Mouse (Mus musculus): ENCODE data around the gene Zfp27. TPM values are rescaled to one million over a fixed set of nuclear protein-coding genes. Genes with fewer than 3 reads are reported as not detected.

The Zfp27 gene
- 4.9 and 5.8 TPM in 2 replicates for polyA plus RNA-seq (2014; fragmentation: Nextera tagmentation; extraction: Ambion mirVana)

DNA sequence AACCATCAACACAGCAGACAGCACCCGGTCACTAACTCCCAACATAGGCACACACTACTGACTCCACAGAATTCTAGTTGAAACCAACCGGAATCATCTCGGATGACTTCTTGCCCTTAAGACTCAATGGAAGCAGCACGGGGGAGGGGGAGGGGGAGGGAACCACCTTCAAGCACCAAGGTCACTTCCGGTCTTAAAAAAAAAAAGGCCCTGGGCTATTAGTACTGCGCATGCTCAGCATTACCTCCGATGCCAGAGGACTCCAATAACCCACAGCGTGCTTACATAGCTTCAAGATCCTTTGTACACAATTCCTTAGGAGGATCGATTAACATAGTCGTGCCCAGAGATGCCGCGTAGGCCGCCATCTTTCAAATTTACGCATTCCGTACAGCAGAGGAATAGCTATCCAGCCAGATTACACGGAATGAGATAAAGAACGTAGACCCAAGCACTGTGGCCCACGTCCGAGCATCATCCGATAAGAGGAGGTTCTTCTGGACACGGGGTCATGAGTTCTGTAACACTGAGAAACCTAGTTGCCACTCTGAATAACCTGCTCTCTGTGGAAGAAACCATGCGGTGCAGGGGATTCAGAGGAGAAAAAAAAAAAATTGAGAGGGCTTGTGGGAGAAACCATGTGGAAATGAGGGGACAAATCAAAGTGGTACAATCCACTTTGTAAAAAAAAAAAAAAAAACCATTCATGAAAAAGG, at the start of gene Zfp27:
Gene Zfp27, minus strand, starts transcription at position 607 of the 716 bp plus-strand sequence.
- H3K4me1 ChIP-seq (replicated peaks; ENCODE audit: control insufficient read depth, insufficient read depth, low read length) = peaks cover 3% of the 10 kb centered on the region; the same call in 1 of the 2 replicates
- peak; percentile 74 for DNase-seq (ENCODE audit: low spot score)
- H3K9ac ChIP-seq (ENCODE audit: low read depth, low read length) = peak within 1 kb of the TSS; percentile 81
- H3K9me3 ChIP-seq (ENCODE audit: control insufficient read depth, low read length) = no peaks in the 10 kb centered on the region
- ATAC-seq (replicated peaks; ENCODE audit: low FRiP score) = peak; percentile 73
- peak within 1 kb of the TSS; percentile 91 for H3K27ac ChIP-seq (ENCODE audit: low read depth, low read length)
- peak within 1 kb of the TSS; percentile 66 for H3K4me3 ChIP-seq (ENCODE audit: low read depth, low read length)
- H3K36me3 ChIP-seq (ENCODE audit: control insufficient read depth, insufficient read depth, low read length) = peaks cover 8% of the 10 kb centered on the region; the same call in 1 of the 2 replicates
- no peaks in the 10 kb centered on the region for H3K27me3 ChIP-seq (replicated peaks; ENCODE audit: control insufficient read depth, insufficient read depth, low read length)
- WGBS = under 1% methylated on average over 22 of the region's 22 CpGs
- H3K4me2 ChIP-seq = peak within 1 kb of the TSS; percentile 86

DNA sequence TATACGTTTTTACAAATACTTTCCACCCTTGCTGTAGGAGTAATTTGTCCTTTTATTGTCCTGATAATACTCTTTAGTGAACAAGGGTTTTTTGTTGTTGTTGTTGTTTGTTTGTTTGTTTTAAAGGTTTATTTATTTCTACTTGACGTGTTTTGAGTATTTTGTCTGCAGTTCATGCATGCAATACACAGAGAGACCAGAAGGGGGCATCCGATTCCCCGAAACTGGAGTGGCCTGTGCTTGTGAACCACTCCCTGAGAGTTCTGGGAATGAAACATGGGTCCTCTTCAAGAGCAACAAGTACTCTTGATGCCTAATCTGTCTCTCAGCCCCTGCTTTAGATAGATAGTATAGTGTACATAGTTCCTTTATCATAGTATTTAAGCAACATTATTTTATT, 48.4 kb upstream of the Zfp27 start:
- Histone ChIP-seq H3K4me2 (peak overlapping the region; percentile 80), H3K9me3 (ENCODE audit: control insufficient read depth, low read length) (no peaks in the 10 kb centered on the region), H3K4me3 (ENCODE audit: low read depth, low read length) (peak overlapping the region; percentile 71), H3K27me3 (replicated peaks; ENCODE audit: control insufficient read depth, insufficient read depth, low read length) (no peaks in the 10 kb centered on the region), H3K27ac (ENCODE audit: low read depth, low read length) (peak overlapping the region; percentile 90; the same call in 1 of the 2 replicates), H3K9ac (ENCODE audit: low read depth, low read length) (peak overlapping the region; percentile 94), H3K4me1 (replicated peaks; ENCODE audit: control insufficient read depth, insufficient read depth, low read length) (peaks cover 3% of the 10 kb centered on the region; the same call in 1 of the 2 replicates), H3K36me3 (ENCODE audit: control insufficient read depth, insufficient read depth, low read length) (peaks cover 5% of the 10 kb centered on the region; the same call in 1 of the 2 replicates)
- ATAC-seq (replicated peaks; ENCODE audit: low FRiP score) (no peak), DNase-seq (ENCODE audit: low spot score) (no peak)
- WGBS = 15% methylated on average over 4 of the region's 4 CpGs

DNA sequence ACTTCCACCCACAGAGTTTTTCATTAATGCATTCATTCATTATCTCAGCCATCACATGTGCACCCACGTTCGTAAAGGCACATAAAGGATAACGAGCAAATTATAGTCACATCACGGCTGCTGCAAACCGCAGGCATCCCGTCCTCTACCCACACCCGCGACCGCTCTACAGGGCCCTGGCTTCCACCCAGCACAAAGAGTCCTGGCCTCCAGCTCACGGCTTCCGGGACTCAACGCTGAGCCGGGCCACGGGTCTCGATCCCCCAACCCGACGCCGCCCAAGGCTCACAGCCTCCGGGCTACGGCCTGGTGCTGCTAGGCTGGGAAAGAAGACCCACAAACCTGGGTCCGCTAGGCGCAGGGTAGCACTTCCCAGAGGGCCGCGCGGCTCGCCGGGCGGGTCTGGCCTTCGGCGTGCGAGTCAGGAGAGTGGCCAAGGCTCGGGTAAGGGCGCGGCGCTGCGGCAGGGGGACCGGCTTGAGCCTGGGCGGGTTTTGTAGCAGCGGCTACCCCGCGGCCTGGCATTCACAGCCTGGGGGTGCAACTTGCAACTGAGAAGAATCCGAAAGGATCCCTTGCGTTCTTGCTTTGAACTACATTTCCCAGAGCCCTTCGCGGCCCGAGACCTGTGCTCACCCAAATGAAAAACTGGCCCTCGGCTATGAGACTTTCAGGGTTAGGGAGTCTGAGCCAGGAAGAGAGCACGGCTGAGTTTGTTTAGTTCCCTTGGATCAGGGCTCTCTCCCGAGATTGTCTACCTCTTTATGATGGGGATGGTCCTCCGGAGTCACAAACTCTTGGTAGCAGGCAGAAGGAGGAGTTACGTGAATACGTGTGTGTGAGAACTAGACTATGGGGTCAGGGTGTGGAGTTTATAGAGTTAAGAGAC, 47.4 kb upstream of the Zfp27 start, which contains the start of gene Zfp74:
Gene Zfp74, minus strand, starts transcription at position 577 of the 889 bp plus-strand sequence.
- WGBS = 2% methylated on average over 52 of the region's 52 CpGs
- H3K4me1 ChIP-seq (replicated peaks; ENCODE audit: control insufficient read depth, insufficient read depth, low read length) = peaks cover 3% of the 10 kb centered on the region; the same call in 1 of the 2 replicates
- peak within 1 kb of the TSS; percentile 80 for H3K4me2 ChIP-seq
- H3K9me3 ChIP-seq (ENCODE audit: control insufficient read depth, low read length) = no peaks in the 10 kb centered on the region
- H3K27me3 ChIP-seq (replicated peaks; ENCODE audit: control insufficient read depth, insufficient read depth, low read length) = no peaks in the 10 kb centered on the region
- DNase-seq (ENCODE audit: low spot score) (peak; percentile 88), ATAC-seq (replicated peaks; ENCODE audit: low FRiP score) (peak; percentile 92)
- H3K9ac ChIP-seq (ENCODE audit: low read depth, low read length) = peak within 1 kb of the TSS; percentile 94
- peak within 1 kb of the TSS; percentile 71 for H3K4me3 ChIP-seq (ENCODE audit: low read depth, low read length)
- H3K27ac ChIP-seq (ENCODE audit: low read depth, low read length) = peak within 1 kb of the TSS; percentile 90
- H3K36me3 ChIP-seq (ENCODE audit: control insufficient read depth, insufficient read depth, low read length) = peaks cover 5% of the 10 kb centered on the region; the same call in 1 of the 2 replicates

DNA sequence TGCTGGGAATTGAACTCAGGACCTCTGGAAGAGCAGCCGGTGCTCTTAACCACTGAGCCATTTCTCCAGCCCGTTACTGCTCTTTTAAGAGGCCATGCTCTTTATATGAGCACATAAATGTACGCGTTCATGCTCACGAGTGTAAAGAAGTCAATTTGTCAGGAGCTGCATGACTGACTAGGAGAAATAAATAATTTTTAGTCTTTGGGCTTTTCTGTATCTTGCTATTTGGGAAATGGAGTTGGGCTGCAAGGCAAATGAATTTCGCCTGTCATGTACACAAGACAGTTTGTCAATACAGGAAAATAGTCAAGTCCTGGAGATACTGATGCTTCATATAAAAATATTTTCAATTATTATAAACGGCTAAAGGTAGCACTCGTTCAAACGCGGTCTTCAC, 46.7 kb upstream of the Zfp27 start:
- H3K27ac ChIP-seq (ENCODE audit: low read depth, low read length) = peak overlapping the region; percentile 90; the same call in 1 of the 2 replicates

DNA sequence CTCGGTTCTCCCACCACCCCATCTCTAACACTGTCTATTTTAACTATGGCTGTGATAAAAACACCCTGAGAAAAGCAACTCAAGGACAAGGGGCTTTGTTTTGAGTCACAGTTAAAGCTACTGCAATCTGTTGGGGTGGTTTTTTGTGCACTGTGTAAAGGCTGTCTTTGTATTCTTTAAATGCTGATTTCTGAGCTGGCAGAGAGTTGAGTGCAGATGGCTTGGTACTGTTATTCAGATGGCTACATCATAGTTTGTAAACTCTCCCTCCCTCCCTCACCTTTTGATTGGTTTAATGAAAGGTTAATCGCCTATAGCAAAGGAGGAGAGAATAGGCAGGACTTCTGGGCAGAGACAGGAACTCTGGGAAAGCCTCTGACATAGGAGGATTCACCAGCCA, 37.8 kb upstream of the Zfp27 start:
- H3K4me1 ChIP-seq (replicated peaks; ENCODE audit: control insufficient read depth, insufficient read depth, low read length) = no peaks in the 10 kb centered on the region
- no peak overlapping the region for H3K27ac ChIP-seq (ENCODE audit: low read depth, low read length)
- WGBS = 88% methylated on average over 2 of the region's 2 CpGs
- H3K4me3 ChIP-seq (ENCODE audit: low read depth, low read length) = no peak overlapping the region
- H3K36me3 ChIP-seq (ENCODE audit: control insufficient read depth, insufficient read depth, low read length) = peaks cover 9% of the 10 kb centered on the region; the same call in 1 of the 2 replicates
- no peak for ATAC-seq (replicated peaks; ENCODE audit: low FRiP score)
- H3K9ac ChIP-seq (ENCODE audit: low read depth, low read length) = no peak overlapping the region
- H3K27me3 ChIP-seq (replicated peaks; ENCODE audit: control insufficient read depth, insufficient read depth, low read length) = no peaks in the 10 kb centered on the region
- no peak overlapping the region for H3K4me2 ChIP-seq
- no peaks in the 10 kb centered on the region for H3K9me3 ChIP-seq (ENCODE audit: control insufficient read depth, low read length)
- no peak for DNase-seq (ENCODE audit: low spot score)

More for the DNA sequence above, 46.7 kb upstream of the Zfp27 start:
- Histone ChIP-seq H3K36me3 (ENCODE audit: control insufficient read depth, insufficient read depth, low read length) (peaks cover 5% of the 10 kb centered on the region; the same call in 1 of the 2 replicates), H3K4me1 (replicated peaks; ENCODE audit: control insufficient read depth, insufficient read depth, low read length) (peaks cover 3% of the 10 kb centered on the region; the same call in 1 of the 2 replicates), H3K9ac (ENCODE audit: low read depth, low read length) (peak overlapping the region; percentile 94), H3K4me2 (peak overlapping the region; percentile 80), H3K27me3 (replicated peaks; ENCODE audit: control insufficient read depth, insufficient read depth, low read length) (no peaks in the 10 kb centered on the region), H3K4me3 (ENCODE audit: low read depth, low read length) (peak overlapping the region; percentile 71), H3K9me3 (ENCODE audit: control insufficient read depth, low read length) (no peaks in the 10 kb centered on the region)
- no peak for DNase-seq (ENCODE audit: low spot score)
- no peak for ATAC-seq (replicated peaks; ENCODE audit: low FRiP score)
- 47% methylated on average over 10 of the region's 10 CpGs for WGBS

DNA sequence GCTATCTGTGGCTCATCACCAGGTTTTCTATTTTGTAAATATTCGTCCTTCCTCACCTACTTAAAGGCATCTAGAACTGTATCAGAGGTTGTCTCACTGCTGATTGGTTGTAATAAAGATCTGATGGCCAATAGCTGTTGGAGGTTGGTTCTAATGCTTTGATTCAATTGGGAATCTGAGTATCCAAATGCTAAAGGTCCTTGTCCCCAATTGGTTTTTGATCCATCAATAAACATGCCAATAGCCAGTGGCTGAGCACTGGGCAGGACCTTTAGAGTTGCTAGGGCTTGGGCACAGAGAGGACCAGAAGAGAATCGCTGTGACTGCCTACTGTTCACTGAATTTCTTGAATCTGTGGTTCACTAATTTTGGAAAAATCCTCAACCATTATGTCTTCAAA, 37.3 kb upstream of the Zfp27 start:
- Histone ChIP-seq H3K27ac (ENCODE audit: low read depth, low read length) (no peak overlapping the region), H3K4me3 (ENCODE audit: low read depth, low read length) (no peak overlapping the region), H3K4me2 (no peak overlapping the region), H3K36me3 (ENCODE audit: control insufficient read depth, insufficient read depth, low read length) (peaks cover 9% of the 10 kb centered on the region; the same call in 1 of the 2 replicates), H3K9ac (ENCODE audit: low read depth, low read length) (no peak overlapping the region), H3K4me1 (replicated peaks; ENCODE audit: control insufficient read depth, insufficient read depth, low read length) (no peaks in the 10 kb centered on the region), H3K9me3 (ENCODE audit: control insufficient read depth, low read length) (no peaks in the 10 kb centered on the region), H3K27me3 (replicated peaks; ENCODE audit: control insufficient read depth, insufficient read depth, low read length) (no peaks in the 10 kb centered on the region)
- ATAC-seq (replicated peaks; ENCODE audit: low FRiP score) (no peak), DNase-seq (ENCODE audit: low spot score) (no peak)
- WGBS = 68% methylated on average over 2 of the region's 2 CpGs

DNA sequence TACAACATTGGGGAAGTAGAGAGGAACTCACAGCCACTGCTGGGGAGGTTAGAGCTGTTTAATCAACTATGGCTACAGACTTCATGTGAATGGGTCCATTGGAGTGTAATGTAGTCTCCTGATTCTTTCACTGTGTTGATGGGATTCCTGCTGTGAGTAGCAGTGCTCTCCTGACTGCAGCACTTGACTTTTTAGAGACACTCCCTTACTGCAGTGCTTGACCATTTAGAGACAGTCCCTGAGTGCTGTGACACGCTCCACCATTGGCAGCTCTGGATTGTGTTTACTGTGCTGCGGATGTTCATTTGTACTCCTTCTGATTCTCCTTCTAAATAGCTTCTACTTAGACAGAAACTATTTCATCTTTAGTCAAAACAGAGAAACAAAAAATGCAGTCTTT, 36.4 kb upstream of the Zfp27 start:
- Histone ChIP-seq H3K9ac (ENCODE audit: low read depth, low read length) (no peak overlapping the region), H3K36me3 (ENCODE audit: control insufficient read depth, insufficient read depth, low read length) (peaks cover 9% of the 10 kb centered on the region; the same call in 1 of the 2 replicates), H3K4me3 (ENCODE audit: low read depth, low read length) (no peak overlapping the region), H3K4me2 (no peak overlapping the region), H3K27ac (ENCODE audit: low read depth, low read length) (no peak overlapping the region), H3K27me3 (replicated peaks; ENCODE audit: control insufficient read depth, insufficient read depth, low read length) (no peaks in the 10 kb centered on the region), H3K4me1 (replicated peaks; ENCODE audit: control insufficient read depth, insufficient read depth, low read length) (no peaks in the 10 kb centered on the region), H3K9me3 (ENCODE audit: control insufficient read depth, low read length) (no peaks in the 10 kb centered on the region)
- DNase-seq (ENCODE audit: low spot score) (no peak), ATAC-seq (replicated peaks; ENCODE audit: low FRiP score) (no peak)
- 65% methylated on average over 2 of the region's 2 CpGs for WGBS

DNA sequence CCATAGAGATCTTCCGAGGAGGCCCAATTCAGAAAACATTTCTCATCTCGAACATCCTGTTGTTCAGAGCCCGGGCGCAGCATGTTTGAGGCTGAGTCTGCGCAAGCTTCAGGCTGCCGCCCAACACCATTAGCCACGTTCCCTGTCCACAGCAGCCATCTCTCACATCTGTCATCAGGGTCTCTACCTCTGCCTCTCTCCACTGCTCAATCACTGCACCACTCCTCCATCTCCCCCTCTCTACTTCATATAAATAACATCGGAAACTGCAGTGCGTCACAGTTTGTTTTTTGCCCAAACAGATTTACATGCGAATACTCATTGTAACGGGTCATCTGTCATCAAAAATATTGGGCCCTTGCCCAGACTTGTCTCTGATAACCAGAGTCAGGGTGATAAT, 34.7 kb upstream of the Zfp27 start:
- H3K4me1 ChIP-seq (replicated peaks; ENCODE audit: control insufficient read depth, insufficient read depth, low read length) = no peaks in the 10 kb centered on the region
- H3K27me3 ChIP-seq (replicated peaks; ENCODE audit: control insufficient read depth, insufficient read depth, low read length) = no peaks in the 10 kb centered on the region
- H3K9me3 ChIP-seq (ENCODE audit: control insufficient read depth, low read length) = no peaks in the 10 kb centered on the region
- no peak overlapping the region for H3K9ac ChIP-seq (ENCODE audit: low read depth, low read length)
- WGBS = 91% methylated on average over 11 of the region's 11 CpGs
- H3K4me3 ChIP-seq (ENCODE audit: low read depth, low read length) = no peak overlapping the region
- ATAC-seq (replicated peaks; ENCODE audit: low FRiP score) (no peak), DNase-seq (ENCODE audit: low spot score) (no peak)
- peaks cover 18% of the 10 kb centered on the region; the same call in 1 of the 2 replicates for H3K36me3 ChIP-seq (ENCODE audit: control insufficient read depth, insufficient read depth, low read length)
- H3K4me2 ChIP-seq = no peak overlapping the region
- H3K27ac ChIP-seq (ENCODE audit: low read depth, low read length) = no peak overlapping the region

Data from liver, embryonic 11.5 days (tissue).